Mouse (Mus musculus) B cell, adult 2 months (primary cell): ENCODE measurements around the gene Mbnl3.

Source experiments
- DNase-seq, 2 experiments: peaks; one replicate each; pipeline ENCODE4 v3.0.0; 2022

Gene Mbnl3

DNA sequence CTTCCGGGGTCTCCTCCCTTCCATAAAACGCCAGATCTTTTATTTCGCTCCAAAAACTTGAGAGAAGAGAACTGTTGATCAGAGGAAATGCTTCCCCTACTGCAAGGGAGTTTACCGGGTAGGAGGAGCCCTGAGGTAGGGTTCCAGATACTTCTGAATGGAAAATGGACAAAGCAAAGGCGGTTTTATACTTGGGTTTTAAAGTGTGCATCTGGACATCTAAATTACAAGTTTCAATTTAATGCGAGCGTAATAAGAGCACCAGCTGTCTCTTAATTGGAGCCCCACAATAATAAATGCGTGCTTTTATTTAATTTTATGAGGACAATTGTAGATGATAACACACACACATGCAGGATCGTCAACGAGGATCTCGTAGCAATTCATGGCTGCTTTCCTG lies at the start of gene Mbnl3:
Gene Mbnl3 (minus strand): TSS at position 101 of the 400 bp plus-strand sequence.
- DNase-seq, result no peak

DNA sequence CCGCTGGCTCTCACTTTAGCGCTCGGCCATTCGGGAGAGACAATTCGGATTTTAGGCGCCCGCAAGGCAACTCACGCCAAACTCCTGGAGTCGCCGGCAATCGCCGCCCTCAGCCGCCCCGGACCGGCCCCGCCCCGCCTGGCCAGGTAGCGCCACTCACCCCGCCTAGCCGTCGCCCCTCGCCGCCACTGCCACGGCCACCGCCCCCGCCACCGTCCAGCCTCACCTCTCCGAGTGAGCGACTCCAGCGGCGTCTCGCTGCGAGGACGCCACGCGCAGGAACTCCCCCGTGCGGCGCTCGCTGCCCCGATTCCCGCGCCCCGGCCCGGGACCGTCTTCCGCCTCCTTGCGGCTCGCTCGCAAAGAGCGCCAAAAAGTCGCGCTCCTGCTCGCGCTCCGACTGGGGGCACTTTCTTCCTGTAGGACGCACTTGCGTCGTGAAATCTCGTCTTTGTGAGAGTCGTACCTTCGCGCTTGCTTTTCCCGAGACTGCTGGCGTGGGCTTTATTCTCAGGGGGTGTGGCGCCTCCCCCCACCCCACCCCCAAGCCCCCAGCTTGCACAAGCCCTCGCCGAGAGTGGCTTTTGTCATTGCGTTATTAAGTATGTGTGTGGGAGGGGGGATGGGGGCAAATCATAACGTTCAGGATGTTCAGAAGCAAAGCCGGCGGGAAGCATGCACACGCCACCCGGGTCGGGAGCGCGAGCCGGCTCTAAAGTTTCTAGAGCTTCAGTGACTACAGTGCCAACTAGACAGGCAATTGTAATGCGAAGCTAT lies 596 bp downstream of the Mbnl3 start:
- DNase-seq, result peak; percentile 65 to 70

DNA sequence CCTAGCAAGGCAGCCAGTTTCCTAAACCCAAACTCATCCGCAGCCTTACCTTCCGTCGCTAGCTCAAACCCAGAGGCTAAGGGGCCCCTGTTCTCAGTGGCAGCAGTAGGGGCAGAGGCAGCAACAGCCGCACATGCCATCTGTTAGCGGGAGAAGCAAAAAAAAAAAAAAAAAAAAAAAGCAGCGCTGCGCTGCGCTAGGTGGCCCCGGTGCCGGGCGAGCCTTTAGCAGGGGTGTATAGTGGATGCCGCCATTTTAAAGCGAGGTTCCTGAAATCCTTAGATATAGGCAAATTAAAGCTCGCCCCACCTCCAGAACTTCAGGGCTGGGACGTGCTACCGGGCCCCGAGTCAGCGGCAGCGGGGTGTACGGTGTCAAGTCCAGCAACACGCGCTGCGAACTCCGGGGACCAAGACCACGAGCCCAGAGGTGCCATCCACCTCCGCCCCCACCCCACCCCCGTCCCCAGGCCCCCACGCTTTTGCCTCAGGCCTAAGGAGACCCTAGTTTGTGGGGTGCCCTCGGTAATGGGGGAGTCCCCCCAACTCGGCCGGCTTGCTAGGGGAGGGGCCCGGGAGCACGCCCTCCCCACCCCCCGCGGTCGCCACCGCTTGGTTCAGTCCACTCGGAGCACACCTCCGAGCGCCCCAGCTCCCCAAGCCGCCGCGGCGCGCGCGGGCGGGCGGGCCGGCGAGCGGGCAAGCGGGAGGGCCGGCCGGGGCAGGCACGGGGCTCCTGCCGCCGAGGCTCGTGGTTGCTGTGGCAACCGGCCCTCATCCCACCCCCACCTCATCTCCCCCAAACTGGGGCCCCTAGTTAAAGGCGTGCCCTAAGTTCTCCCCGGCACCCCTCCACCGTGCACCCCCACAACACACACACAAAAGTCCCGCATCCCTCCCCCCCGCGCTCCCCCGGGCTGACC lies 1.4 kb downstream of the Mbnl3 start:
- DNase-seq, result peak; percentile 83

DNA sequence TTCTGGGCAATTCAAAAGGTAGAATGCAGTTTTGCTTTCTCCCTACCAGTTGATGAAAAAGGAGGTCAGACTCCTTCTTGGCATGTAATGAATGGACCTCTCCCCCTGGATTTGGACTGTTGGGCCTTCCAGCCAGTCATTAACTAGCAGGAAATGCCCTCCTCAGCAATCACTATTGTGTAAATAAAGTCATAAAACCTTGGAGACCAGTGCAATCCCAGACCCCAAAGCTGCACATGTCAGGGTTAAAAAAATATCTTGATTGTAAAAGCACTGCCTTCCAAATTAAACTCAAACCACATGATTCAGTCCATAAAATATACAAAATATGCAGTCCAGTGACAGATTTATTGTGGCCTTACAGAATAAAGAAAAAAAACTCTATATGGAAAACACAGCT lies 9.3 kb downstream of the Mbnl3 start:
- DNase-seq, result no peak

DNA sequence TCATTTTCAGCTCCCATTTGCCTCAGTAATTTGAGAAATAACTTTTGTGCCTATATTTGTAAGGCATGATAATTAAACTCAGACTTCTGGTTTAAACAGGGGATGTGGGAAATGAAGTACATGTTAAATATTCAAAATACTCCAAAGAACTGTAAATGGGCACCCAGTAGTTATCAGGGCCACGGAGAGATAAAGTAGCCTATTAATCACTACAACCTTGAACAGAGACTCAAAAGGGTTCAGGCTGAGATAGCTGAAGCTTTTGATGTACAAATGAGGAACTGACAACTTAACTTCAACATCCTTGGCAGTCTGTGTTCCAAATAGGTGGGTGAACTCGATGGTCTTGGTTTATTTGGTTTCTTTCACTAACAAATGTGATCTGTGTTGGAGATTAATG lies 34.4 kb downstream of the Mbnl3 start:
- no peak for DNase-seq

DNA sequence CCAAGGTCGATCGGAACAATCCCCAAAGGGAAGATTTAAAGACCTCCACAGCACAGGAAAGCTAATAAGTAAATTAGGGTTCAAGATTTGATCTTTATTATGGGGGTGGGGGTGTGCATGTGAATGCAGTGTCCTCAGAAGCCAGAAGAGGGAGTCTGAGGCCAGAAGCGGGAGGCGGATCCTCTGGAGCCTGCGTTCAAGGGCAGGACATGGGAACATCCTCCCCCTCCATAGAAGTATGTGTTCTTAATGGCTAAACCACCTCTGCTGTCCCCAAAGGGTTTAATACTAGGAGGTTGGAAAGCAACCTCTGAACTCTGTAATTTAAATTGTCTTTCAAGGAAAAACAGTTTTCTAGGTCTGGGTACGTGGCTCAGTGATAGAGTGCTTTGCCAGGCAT lies 34.9 kb downstream of the Mbnl3 start:
- peak in 1 of 2 experiments; percentile 1 for DNase-seq

DNA sequence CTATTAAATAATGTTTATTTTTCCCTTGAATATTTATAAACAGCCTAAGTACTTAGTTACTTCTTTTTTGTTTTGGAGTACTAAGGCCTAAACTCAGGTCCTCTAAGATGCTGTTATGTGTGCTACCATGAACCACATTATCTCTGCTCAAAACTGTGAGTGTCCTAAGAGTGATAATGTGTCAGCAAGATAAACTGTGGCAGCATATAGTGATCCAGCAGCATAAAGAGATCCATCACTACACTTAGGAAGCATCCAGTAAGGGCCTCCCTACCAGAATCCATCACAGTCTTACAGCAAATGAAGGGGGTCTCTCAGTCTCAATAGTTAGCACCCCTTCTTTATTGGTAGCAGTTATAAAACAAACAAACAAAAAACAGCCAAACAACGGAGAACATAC lies 35.9 kb downstream of the Mbnl3 start:
- no peak for DNase-seq

DNA sequence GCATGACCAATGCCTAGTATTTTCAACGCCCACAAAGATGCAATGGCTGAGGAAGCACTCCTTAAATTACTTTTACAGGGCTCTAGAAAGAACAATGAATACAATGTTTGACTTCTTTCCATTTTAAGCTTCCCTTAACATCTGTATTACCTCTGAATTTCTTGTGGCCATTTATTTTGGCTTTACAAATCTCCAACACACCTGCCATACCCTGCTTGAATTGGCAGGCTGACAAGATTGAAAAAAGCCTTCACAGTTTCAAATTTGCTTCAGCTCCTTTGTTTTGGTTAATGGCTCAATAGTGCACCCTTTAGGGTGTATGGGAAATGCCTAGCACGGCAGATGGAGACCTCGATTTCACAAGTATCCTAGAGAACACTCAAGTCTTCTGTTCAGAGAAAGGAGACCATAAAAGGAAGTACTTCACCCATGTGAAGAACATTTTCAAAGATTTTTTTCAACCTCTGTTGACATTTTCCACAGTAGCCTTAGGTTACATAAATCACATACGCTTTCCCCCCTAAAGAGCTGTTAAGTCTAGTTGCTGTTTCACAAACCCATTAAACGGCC lies 36.8 kb downstream of the Mbnl3 start:
- no peak for DNase-seq

DNA sequence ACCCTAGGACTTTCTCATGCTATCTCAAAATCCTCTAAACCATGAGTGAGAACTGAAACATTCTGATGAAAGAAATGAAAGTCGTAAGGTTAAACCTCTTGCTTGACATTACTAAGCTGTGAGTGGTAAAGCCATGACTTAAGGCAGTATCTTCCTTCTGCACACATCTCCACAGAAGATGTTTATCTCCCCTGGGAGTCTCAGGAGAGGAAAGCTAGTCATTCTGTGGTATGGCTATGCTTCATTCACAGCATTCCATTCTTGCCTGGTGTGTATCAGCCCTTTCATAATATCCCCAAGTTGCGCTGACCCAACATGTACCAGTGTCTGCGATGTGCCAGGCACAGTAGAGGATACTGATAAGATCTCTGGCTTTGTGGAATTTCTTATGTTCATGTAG lies 38.4 kb downstream of the Mbnl3 start:
- DNase-seq, result no peak

DNA sequence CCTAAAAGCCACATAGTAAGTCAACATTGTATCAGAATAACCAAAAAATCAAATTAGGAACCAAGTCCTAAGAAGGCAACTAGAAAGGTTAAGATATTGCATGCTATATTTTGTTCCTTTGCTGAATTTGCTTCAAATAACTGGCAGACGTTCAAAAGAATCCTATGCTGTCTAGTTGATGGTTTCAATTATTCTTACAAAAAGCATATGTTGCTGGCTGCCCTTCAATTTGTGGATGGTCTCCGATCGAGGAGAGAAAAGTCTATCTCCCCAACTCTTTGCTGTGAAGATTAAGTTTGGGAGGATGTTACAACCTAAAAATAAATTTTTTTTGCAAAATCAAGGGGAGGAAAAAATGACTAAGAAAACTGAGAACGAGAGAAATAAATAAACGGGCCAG lies 41.6 kb downstream of the Mbnl3 start:
- DNase-seq, result no peak

DNA sequence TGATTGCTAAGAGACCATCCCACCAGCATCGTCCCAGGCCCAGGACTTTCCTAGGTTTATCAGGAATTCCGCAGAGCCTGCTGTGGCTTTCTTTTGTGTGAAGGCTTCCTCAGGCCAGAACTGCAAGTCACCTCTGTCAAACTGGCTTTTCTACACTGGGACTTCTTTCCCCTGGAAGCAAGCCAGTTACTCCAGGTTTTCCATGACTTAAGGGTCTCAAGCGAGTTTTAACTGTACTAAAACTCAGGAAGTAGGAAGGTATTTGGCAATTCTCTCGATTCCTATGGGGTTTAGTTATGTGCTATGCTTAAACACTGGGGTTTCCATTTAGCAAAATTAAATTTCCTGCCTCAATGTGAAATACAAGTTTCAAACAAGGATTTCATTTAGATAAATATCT lies 57.9 kb downstream of the Mbnl3 start:
- DNase-seq, result no peak

DNA sequence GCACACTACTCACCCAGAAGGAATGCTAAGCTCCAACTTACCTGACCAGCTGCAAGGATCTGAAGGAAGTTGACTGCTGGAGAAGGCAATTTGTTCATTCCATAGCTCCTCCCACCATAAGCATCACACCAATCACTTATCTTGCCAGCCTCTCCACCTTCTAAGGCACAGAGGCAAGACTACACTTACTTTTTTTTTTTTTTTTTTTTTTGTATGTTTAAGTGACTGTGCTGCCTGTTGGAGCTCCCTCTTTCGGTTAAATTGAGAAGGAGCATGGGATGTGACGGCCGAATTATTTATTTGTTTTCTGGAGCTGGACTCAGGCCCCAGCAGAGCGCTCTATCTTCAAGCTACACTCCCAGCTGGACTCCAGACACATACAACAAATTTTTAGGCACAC lies 60.0 kb downstream of the Mbnl3 start:
- peak in 1 of 2 experiments; percentile 1 for DNase-seq

DNA sequence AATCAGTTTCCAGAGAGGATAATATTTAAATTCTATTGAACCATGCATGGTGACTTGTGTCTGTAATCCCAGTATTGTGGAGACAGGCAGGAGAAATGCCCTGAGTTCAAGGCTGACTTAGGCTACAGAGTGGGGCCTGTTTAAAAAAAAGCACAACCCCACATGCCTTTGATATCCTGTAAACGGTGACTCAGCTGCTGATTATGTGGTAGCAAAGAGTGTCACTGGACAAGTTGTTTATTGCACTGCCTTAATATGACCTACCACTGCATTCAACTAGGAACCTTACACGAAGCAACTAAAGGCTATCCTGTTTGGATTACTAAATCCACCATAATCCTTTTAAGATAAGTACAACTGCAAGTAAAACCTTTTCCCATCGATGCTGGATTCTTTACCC lies 66.3 kb downstream of the Mbnl3 start:
- no peak for DNase-seq

DNA sequence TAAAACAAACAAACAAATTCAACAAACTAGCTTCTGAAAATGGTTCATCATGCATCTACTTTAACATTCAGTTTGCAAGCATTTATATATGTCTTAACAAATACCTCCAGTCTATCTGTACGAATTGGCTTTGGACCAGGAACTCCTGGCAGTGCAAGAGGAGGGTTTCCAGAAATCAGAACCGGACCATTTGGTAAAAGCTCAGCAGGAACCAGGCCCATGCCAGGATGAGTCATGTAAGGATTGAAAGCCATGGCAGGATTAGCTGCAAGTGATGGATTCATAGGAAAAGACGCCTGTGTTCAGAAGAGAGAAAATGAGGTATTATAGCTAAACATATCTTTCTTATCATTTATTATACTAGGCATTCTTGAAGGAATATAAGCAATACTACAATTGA lies 75.0 kb downstream of the Mbnl3 start:
- DNase-seq, result no peak

DNA sequence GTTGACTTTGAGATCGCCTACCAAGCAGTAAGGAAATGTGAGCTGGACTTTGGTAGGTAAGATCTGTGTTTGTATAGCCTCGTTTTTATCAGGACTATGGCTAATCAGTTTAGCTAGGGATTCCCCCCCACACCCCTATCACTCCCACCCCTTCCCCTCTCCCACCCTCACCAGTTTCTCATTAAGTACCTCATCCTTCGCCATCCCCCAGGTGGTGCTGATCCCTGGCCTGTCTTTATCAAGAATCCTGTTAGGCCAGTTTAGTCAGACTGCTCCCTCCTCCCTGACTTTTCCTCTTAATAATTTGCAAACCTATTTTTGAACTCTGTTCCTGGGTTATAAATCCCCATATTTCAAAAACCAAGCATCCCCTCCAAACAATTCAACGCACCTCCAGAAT lies 103.6 kb downstream of the Mbnl3 start:
- no peak for DNase-seq

DNA sequence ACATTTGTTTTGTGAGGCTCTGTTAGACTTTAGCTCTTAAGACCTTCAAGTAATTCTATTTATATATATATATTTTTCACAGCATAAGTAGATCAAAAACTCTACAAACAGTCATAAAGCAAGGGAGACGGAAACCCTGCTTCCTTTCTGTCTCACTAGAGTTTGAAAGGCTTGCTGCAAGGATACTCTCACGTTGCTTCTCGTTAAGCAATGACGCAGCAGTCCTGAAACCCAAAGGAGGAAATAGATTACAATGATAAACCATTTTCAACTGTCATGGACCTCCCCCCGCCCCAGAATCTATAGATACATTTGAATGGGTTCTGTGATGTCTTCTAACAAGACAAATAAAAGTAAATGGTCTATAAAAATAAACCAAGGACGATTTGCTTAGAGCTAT lies 121.4 kb downstream of the Mbnl3 start:
- no peak for DNase-seq

DNA sequence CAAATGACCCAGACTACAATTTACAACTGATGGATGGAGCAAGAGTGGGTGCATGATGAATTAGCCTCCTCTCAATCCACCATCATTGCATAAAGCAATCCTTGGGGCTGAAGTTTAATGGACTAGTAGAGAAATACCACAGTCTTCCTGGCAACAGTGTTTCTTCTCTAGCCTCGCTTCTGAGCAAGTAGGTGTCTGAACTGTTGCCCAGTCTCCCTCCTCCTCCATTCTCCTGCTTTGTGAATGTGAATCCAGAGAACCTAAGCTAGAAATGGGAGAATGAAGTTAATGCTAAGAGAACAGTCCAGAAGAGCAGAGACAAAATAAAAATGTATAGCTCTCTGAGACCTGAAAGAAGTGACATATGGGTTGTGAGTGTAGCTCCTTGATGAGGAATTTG lies 122.1 kb downstream of the Mbnl3 start:
- no peak for DNase-seq

DNA sequence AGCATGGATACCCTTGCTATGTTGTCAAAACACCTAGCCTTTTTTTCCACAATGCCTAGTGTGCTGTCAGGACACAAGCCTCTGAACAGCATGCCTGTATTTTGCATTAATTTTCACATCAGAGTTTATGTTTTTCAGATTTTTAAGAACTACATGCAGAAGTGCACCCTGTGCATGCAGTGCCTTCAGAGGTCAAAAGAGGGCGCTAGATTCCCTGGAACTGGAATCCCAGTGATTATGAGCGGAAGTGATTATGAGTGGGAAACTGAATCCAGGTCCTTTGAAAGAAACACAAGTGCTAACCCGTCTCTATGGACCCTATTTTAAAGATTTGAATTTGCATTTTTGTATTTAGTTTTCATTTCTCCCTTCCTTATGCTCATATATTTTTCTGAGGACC lies 129.6 kb downstream of the Mbnl3 start:
- peak; percentile 18 to 43 for DNase-seq
